Mouse (Mus musculus): ENCODE results near the gene E130308A19Rik.

GRCm38 (mm10) chr4:59795788-59796455 lies 169.9 kb downstream of the E130308A19Rik start:
- TF ChIP-seq CTCF (IDR thresholded peaks at IDR 0.05; ENCODE audit: low read depth) (no peak), EP300 (IDR thresholded peaks at IDR 0.05; ENCODE audit: low read depth) (no peak)

All from heart, postnatal 0 days (tissue).